Mouse (Mus musculus): ENCODE data around the gene Lsm12.

The Lsm12 gene

DNA sequence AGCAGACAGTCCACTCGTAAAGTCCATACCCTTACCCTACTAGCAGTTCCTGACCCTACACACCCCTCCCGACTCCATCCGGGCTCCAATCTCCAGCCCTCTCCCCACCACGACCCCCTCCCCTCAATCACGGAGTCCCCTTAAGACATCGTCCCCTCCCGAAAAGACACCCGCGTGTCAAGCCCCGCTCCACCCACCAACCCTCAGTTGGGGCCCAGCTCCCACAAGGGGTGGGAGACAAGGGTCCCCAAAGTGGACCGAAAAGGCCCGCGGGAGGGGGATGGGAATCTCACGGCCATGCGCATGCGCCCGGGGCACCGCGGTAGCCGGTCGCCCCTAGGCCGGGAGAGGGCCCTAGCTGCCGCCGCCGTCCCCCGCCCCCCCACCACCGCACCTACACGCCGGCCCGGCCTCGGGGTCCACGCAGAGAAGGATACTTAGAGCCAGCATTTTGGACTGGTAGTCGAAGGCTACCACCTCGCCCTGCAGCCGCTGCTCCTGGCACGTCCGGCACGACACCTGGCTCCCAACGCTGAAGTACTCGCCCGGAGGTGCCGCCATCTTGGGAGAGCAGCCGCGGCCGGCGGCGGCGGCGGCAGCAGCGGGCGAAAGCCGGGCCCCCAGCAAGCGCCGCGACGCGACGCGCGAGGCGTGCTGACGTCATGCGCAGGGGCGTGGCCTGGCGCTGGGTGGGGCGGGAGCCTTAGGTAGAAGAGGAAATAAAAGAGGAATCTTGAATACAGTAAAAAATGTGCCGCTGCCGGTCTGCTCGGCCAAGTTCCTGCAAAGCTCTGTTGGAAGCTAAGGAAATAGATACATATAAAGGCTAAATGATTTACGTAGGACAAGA lies at the start of gene Lsm12:
Lsm12 (minus strand) TSS at position 651 of the 850 bp plus-strand sequence.
- in situ Hi-C loops (cut with MboI, MseI): no loop called here

- in situ Hi-C loops (cut with MboI, MseI): no loop called here
Measured at GRCm38 (mm10) chr11:102230006-102230741, 45.1 kb upstream of the Lsm12 start, which contains the start of gene Hdac5. Gene Hdac5 (minus strand): TSS chr11:102230166.

DNA sequence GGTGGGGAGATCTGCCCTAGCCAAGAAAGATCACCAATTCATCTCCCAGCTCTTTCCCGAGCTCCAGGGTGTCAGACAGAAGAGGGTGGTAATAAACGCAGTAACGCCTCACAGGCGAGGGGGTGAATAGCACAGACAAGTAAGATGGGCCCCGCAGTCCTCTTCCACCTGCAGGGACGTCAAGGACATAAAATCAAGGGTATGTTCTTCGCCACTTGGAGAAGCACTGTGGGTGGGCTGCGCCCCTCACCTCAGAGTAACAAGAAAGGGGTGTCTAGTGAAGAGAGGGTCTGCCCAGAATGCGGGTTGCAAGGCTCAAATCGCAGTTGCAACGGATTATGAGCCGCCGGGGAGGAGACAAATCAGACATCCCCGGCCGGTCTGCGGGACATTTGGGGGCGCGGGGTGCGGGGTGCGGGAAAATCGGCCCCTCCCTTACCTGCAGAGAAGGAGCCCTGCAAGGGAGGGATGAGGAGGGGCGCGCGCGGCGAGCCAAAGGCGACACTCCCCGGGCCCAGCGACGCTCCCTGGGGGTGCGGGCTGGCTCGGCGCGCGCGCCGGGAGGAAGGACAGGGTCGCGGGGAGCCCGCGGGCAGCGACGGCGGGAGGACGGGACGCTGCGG lies 44.3 kb upstream of the Lsm12 start:
- in situ Hi-C loops (cut with MboI, MseI): loop anchor here (5.0 kb wide), 2 partner anchors 37 to 72 kb away; partner anchors contain the start of gene Tmem101

GRCm38 (mm10) chr11:102228646-102229268 lies 43.7 kb upstream of the Lsm12 start:
- in situ Hi-C loops (cut with MboI, MseI): loop anchor here (5.0 kb wide), 2 partner anchors 36 to 71 kb away; partner anchors contain the start of gene Tmem101

DNA sequence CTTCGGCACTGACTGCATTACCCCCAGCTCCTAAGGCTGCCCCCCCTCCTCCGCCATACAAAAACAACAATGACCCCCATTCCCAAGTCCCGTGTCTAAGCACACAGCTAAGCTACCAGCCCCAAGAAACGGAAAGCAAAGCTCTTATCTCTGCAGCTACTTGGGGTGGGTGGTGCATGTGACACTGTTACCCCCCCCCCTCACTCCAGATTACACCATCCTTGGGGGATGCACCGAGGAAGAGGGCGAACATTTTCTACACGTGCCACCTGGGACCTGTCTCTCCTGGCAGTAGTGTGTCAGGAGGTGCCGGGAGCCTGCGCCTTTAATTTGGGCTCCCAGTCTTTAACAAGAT lies 43.1 kb upstream of the Lsm12 start:
- in situ Hi-C loops (cut with MboI, MseI): loop anchor here (5.0 kb wide), 2 partner anchors 36 to 71 kb away; partner anchors contain the start of gene Tmem101

DNA sequence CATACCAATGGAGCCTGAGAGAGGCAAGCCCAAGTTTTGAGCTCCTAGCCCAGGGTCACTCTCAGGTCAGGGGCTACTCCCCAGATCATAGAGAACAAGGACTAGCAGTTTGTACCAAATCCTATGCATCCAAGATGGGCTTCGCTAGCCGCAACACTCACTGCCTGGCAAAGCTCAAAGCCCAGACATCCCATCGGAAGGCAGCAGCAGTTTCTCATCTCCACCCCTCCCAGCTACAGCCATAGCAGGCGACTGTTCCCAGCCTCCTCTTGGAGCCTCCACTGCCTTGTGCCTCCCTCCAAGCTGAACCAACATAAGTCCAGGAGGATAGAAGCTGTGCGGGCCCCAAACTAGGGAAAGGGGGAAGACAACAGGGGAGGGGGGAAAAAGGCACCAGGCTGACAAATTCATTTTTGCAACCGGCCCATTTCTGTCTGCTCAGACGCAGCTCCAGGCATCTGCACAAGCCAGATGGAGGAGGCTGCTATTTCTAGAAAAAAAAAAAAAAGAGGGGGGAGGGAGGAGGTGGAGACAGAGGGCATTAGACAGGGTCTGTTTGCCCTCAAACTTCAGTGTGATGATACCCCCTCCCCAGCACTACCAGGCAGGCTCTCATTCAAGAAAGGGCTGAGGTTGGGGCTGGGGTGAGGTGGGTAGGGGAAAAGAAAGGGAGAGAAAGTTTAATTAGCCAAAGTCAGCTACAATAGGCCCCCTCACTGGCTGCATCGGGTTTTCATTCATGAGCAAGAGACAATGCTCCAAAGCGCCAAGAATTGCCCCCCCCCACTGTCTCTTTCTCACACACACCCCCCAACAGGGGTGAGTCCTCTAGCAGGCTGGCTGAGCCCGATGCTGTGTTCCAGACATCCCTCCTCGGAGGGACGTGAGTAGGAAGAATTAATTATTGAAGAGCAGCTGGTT lies 42.4 kb upstream of the Lsm12 start:
- in situ Hi-C loops (cut with MboI, MseI): loop anchor here (5.0 kb wide), 2 partner anchors 35 to 70 kb away; partner anchors contain the start of gene Tmem101

DNA sequence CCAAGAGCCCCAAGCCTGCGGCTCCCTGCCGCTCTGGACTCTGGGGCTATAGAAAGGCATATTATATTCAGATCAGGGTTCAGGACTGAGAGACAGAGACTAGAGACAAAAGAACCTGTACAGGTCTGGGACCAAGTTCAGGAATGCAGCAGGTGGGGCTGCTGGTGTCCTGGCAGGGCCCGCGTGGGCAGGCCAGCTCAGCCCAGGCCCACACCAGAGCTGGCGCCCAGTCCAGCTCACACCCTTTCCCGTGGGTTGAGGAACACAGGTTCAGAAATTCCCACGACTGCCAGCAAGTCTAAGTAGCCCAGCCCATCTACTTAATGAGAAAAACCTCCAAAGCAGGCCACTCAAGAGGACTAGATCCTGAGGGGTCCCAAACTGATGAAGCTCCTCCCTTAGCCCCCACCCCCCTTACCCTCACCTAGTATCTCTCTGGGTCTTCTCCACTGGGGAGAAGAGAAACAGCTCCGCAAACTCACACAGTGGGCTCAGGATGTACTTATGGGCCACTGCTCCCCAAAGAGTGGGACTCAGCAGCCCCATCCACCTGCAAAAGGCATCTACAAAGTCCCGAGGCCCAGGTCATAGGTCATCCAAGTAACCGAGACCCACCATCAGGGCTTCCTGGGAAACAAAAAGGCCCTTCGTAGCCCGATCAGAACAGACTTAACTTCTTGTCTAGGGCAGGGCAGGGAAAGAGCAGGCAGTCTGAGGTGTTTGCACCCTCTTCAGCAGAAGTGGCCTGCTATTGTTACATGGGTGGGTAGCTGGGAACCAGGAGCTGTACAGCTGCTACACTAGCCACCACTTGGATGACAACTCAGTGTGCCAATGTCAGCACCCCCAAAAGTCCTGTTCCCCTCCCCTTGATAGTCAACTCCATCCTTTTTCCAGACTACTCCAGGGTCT lies 41.2 kb upstream of the Lsm12 start:
- in situ Hi-C loops (cut with MboI, MseI): loop anchor here (5.0 kb wide), 2 partner anchors 34 to 69 kb away; partner anchors contain the start of gene Tmem101

- in situ Hi-C loops (cut with MboI, MseI): loop anchor here (5.0 kb wide), 2 partner anchors 33 to 68 kb away; partner anchors contain the start of gene Tmem101
Measured at GRCm38 (mm10) chr11:102225221-102225620, 40.1 kb upstream of the Lsm12 start.

DNA sequence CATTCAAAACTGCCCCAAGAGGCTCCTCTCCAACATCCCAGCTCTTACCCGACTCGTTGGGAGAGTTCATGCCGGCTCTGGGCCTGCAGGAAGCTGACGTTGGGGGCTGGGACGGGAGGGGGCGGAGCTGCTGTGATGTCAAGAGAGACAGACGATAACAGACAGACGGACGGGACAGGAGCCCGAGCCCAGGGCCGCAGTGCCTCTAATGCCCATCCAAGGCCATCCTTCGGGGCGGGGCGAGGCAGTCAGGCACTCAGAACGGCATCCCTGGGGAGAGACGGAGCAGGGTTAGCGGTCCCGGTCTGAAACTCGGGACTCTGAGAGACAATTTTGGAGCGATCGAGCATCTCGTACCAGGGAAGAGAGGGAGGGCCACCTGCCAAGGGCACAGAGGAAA lies 39.6 kb upstream of the Lsm12 start:
- in situ Hi-C loops (cut with MboI, MseI): loop anchor here (5.0 kb wide), 2 partner anchors 32 to 67 kb away; partner anchors contain the start of gene Tmem101

DNA sequence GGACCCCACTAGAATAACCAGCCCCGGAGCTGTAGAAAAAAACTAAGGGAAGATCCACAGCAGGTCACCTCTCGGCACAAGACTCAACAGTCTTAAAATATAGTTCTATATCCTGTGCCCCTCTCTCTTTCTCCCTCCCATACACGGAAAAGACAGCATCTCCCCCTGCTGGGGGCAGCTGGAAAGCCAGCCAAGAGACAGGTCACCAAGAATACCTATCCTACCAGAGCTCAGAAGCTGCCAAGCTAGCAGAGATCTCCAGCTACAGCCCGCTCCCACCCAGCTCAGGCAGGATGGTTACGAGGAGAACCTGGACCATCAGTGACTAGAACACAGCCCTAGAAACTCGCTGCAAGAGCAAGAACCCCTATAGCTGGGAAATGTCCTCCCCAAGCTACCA lies 38.1 kb upstream of the Lsm12 start:
- in situ Hi-C loops (cut with MboI, MseI): no loop called here

DNA sequence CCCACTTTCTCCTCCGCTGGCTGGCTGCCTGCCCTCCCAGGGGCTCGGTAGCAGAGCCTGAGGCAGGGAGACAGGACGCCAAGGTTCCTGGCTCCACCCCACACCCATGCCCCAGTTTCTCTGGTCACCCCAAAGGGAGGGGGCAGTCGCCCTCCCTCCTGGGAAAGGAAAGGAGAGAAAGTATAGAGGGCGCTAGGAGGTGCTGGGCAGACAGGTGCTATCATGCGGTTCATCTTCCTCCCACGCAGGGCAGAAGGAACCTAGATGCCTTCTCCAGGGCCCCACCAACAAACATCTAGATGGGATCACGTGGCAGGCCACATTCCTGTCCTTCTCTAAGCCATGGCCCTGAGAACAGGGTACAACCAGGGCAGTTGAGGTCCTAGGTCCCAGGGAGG lies 36.9 kb upstream of the Lsm12 start:
- in situ Hi-C loops (cut with MboI, MseI): no loop called here

DNA sequence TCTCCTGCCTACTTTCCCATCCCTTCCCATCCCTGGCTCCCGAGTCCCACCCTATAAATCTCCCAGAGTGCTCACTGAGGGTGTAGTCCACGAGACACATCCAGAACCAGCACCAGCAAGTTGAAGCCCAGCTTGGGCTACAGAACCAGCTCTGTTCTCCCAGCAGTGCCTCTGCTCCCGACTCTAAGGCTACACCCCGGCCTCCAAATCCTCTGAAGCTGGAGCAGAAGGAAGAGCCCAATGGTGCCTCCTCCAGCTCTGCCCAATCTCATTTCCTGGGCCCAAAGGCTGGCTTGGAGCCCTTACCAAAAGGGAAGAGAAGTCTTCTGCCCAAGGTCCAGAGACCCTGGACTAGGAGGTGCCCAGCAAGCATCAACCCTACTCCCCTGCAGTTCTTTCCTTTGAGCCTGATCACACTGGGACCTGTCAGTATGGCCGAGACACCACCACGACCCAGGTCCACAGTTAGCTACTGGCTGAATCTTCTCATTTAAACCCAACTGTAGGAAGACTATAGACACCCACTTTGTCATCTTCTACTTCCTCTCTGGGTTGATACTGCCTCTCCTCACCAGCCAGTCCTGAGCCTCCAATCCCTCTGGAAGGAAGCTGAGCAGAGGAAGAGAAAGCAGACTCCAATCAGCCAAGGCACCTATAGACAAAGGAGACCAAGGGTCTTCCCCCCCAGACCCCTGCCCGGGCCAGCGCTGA lies 36.3 kb upstream of the Lsm12 start:
- in situ Hi-C loops (cut with MboI, MseI): no loop called here

DNA sequence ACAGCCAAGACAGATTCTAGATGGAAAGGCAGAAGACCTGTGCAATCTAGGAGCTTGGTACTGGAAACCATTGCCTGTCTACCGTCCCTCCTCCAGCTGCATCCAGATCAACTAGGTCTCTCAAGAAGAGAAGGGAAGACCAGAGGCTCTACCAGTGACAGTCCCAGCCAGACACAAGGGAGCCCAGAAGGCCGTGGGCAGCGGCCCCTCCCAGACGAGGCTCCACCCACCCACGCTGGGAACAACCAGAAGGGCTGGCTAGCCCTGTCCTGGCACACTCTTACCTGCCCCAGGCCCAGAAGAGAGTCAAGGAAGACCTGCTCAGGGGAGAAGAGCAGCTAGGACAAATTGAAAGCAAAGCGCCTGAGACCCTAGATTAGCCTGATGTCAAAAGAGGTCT lies 35.4 kb upstream of the Lsm12 start:
- in situ Hi-C loops (cut with MboI, MseI): no loop called here

DNA sequence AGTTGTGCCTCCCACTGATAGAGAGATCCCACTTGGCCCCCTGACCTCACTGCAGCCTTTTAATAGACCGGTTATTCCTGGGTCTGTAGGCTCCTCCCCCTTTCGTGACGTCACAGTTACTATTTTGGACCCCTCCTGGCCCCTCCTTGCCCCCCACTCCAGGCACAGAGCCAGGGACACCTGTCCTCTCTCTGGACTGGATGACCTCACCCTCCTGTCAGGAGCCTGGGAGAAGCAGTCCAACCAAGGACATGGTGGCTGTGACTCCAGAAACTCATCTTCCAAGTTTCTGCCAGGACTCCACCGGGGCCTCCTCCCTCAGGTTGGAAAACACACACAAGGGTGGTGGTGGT lies 34.9 kb upstream of the Lsm12 start:
- in situ Hi-C loops (cut with MboI, MseI): no loop called here

- in situ Hi-C loops (cut with MboI, MseI): no loop called here
Measured at GRCm38 (mm10) chr11:102219247-102219993, 34.3 kb upstream of the Lsm12 start.

GRCm38 (mm10) chr11:102218783-102219182 lies 33.7 kb upstream of the Lsm12 start:
- in situ Hi-C loops (cut with MboI, MseI): no loop called here

DNA sequence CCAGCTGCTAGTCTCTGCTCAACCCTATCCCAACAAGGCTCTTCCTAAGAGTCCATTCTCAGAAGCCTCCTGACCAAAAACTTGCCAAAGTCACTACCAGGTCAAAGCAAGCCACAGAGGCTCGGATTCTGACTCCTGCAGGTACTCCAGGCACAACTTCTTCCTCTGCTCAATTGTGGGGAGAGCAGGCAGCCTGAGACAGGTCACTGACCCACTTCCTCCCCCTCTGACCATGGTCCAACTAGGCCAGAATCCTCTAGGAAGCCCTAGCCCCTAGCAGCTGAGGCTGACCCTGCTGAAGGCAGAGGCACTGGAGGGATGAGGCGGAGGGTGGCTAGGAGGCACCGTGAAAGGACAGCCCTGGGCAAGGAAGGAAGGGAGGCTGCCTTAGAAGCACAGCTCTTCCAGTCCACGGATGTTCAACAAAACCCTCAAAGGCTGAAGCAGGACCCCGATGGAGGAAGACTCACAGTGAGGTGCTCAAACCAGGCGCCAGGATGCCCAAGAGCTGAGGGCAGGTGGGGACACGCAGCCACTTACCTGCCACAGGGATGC lies 32.9 kb upstream of the Lsm12 start:
- in situ Hi-C loops (cut with MboI, MseI): no loop called here

- in situ Hi-C loops (cut with MboI, MseI): no loop called here
Measured at GRCm38 (mm10) chr11:102217396-102217795, 32.3 kb upstream of the Lsm12 start.
